Mouse (Mus musculus): Measurements from ENCODE around the gene Myo3b.
"Not testable (repeated sequence)": the region's sequence is repeated elsewhere in the genome, so short reads cannot be mapped to it uniquely, and the experiment has no call there.

The Myo3b gene

DNA sequence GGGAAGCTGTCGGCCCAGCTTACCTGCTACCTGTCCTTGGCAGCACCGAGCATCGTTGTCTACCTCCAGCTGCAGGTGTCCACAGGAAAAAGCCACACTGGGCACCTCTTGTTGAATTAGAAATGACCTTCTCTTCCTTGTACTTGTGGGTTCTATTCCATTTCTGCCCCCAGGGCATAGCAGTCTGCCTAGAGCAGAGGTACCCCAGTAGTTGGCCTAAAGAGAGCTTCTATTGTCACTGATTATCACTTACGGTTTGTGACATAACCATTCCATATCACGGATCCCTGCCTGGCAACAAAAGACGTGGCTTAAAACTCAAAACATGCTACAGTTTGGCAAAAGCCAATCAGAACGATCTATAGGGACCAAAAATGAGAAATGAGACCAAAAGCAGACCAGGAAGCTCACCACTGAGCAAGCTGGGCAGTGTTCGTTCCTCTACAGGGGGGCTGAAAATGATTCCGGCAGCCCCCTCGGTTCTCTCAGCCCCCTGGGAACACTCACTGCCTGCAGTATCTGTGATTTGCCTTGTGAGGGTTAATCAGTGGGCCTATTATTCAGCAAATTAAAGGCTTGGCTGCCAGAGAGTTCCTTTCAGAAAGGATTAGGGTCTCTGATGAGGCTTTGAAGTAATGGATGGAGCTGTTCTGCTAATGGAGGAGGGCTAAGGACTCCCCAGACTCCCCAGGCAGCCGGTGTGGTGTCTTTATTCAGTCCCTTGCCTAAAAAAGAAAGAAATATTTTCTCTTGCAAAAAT lies 163.1 kb downstream of the Myo3b start:
- DNase-seq (ENCODE audit: low spot score) = no peak

DNA sequence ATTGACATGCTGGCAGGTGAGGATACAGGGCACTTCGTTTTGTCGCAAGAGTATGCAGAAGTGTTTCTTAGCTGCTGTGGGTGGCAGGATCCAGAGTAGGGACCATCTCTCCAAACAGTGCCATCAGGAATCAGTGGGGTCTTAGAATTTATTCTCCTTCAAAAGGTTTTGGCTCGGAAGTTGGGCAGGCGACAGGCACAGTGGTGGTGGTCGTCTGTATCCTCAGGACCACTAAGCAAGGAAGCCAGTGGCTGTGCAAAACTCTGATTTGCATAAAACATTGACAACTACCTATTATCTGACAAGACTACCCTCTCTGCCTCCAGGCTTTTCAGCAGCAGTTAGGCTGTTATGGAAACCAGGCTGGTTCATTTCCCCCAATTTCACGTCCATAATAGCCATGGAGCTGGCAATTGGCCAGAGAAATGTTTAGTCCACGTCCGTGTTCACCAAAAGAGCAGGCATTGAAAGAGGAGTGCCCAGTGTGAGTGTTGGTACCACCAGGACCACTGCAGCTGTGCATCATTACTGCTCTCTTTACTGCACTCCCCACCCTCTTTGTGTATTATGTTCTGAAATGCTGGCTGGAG lies 163.7 kb downstream of the Myo3b start:
- no peak for DNase-seq (ENCODE audit: low spot score)

DNA sequence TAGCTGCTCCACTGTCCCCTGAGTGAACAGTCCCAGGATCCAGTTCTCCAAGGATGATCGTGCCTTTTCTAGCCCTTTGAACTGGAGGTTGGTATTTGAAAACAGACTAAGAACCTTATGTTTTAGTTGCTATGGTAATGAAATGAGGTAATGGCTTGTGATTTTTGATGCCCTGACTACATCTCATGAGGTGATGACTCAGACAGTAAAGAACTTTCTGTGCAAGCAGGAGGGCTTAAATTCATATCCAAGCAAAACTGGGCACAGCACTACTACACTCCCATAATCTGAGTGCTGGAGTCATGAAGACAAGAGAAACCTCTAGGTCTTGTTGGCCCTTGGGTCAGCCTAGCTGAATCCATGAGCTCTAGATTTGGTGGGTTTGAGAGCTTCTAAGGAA lies 169.5 kb downstream of the Myo3b start:
- no peak for DNase-seq (ENCODE audit: low spot score)

DNA sequence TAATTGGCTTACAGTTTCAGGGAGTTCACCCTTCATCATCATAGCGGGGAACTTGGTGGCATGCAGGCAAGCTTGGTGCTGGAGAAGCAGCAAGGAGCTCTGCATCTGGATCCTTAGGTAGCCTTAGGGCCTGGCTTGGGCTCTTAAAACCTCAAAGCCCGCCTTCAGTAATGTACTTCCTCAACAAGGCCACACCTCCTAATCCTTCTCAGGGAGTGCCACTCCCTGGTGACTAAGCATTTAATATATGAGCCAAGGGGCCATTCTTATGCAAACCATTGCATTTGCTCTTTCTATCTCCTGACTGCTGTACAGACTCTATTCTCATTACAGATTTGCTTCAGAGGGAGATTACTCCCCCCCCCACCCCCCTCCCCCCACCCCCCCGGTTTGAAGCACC lies 170.9 kb downstream of the Myo3b start:
- no peak for DNase-seq (ENCODE audit: low spot score)

DNA sequence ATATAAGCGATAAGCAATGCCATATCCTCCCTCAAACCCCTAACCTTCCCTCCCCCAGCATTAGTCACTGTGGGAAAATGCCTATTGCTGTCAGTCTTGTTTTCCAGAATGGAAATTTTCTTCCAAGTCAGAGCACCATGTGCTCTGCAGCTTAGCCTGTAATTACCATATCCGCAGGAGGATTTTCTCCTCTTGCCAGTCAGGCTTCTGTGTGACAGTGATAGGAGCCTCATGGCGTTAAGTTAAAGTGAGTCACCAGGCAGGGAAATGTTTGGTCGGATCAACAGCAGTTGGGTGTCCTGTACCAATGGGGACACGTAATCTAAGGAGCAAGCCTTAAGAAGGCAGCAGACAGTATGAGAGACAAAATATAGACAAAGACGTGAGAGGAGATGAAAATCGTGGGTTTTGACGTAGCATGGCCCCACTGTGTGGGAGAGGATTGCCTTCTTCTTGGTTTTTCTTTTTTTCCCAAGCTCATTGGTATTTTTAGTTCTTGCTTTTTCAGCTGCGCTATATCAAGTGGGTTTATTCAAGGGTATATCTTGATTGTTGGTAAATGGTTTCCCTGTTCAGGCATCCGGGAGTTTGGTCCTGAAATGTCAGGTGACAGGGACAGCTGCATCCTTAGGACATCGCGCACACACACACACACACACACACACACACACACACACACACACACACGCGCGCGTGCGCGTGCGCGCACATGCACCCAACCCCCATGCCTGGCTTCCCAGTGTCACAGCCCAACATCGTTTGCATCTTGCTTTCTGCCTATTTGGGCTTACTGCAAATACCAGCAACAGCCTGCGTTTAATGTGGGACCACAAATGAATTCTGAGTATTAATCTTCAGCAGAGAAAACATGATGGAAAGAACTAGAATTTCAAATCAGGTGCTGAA lies 171.8 kb downstream of the Myo3b start:
- no peak for DNase-seq (ENCODE audit: low spot score)

DNA sequence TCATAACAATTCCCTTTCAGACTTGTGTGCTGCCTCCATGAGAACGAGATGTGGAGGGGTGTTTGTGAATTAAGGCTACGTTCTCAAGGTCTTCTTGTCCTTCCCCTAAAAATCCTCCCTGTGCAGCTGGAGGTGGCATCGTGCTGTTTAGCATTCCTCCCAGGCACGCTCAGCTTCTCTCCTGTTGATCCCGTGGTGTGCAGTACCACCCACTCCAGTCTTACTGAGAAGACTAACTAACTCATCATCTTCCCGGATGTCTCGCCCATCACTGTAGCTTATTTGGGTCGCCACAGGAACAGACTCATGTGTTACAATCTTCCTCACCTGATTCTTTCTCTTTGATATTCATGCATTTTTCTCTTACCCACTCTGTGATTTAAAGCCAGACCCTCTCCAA lies 175.5 kb downstream of the Myo3b start:
- no peak for DNase-seq (ENCODE audit: low spot score)

DNA sequence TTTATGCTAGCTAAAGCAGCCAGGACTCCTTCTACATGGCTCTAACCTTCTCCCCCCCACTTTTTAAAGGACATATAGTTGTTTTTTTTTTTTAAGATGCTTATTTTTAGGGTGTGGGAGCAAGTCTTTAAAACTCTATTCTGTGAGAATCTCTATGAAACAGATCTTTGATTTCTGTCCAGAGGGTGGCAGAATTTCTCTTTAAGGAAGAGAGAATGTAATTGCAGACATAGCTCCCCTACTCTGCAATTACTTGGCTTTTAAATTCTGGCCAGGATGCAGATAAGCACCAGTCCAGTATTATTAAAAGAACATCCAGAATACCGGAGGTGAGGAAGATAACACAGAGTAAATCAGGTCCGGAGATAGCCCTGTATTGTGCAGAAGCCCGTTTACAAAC lies 178.9 kb downstream of the Myo3b start:
- DNase-seq (ENCODE audit: low spot score) = no peak

DNA sequence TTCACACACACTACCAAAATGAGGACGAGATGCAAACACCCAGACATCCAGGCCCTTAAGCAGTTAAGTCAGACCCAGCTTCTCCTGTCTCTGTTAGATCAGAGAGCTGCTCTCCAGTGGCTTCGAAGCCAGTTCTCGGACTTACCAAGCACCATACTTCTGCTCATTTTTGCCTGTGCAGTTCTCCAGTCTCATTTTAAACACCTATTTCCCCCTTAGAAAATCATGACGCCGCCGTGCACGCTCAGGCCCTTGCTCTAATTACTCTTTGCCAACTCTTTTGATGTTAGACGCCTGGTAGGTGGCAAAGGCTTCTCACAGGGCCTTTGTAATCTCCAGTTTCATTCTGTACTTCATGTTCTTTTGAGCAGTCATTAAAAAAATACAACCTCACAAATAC lies 179.5 kb downstream of the Myo3b start:
- DNase-seq (ENCODE audit: low spot score) = no peak

DNA sequence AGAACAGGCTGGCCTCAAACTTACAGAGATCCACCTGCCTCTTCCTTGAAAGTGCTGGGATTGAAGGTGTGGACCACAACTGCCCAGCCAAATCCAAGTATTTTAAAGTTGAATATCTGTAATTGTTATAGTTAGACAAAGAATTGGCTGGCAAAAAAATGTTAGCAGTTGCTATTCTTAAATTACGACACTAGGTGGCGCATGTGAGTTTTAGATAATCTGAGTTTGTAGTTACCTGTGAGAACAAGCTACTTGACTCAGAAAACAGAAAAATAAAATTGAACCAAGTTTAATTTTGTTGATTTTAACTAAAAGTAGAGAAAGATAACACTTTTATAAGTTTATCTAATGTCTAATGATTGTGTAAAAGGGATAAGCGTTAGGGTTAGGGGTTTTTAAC lies 187.8 kb downstream of the Myo3b start:
- DNase-seq (ENCODE audit: low spot score) = no peak

DNA sequence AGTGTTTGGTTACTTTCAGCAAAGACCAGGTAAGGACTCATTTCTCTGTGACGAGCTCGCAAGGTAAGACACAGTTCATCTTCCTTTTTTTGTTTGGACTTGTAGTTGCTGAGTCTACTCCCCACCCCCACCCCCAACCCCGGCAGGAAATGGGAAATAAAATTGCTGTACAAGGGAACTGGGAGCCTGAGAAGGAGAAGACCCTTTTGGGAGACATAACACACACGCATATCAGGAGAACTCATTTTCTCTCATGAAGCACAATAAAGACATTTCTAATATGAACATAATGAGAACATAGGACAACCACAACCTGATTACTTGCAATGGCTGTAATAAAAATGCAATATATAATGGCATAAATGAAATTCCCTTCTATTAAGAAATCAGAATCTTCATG lies 195.5 kb downstream of the Myo3b start:
- DNase-seq (ENCODE audit: low spot score) = not testable (repeated sequence)

DNA sequence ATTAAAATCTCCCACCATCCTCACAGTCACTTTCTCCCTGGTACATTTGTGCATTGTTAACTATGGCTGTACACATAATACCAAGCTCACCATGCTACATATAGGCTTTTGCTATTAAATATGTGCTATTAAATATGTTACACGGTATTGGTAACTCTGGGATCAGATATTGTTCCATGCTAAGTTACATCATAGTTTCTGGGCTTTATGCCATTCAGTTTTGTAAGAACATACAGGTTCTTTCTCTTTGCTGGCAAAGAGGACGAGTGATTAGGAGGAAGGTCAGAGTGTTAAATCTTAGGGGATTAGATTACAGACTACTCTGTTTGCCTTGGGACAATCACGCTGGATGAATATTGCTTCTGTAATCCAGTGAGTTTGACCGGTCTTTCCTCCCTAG lies 207.1 kb downstream of the Myo3b start:
- DNase-seq (ENCODE audit: low spot score) = no peak

DNA sequence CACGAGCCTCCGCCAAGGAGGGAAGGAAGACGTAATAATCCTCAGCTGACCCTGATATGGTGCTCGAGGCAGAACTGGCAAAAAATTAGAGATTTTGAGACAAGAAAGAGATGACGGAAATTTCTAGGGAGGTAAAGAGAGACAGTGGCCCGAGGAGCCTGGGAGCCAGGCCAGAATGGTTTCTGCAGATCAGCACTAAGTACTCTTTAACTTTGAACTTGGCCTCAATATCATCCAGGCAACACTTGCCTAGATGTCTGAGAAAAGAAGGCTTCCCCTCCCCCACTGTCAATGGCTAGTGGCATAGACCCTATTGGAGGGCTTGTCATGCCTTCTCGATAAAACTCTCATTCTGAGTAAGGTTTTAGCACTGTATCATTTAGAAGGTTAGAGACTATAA lies 209.7 kb downstream of the Myo3b start:
- no peak for DNase-seq (ENCODE audit: low spot score)

DNA sequence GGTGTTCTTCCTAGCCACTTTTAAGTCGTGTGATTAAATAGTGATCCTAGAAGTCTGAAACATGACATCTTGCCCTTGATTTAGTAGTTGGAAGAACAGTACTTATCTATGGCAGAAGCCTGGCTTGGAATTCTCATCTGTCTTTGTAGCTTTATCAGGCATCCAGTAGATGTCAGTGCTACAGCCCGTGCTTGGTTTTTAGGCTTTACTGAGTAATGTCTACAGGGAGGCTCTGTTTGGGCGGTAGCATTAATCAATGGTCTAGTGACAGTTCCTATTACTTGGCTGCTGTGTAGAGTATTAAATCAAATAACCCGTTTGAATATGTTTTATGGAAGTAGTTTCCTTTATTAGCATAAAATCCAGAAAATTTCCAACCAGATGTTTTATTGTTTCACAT lies 210.9 kb downstream of the Myo3b start:
- DNase-seq (ENCODE audit: low spot score) = no peak

DNA sequence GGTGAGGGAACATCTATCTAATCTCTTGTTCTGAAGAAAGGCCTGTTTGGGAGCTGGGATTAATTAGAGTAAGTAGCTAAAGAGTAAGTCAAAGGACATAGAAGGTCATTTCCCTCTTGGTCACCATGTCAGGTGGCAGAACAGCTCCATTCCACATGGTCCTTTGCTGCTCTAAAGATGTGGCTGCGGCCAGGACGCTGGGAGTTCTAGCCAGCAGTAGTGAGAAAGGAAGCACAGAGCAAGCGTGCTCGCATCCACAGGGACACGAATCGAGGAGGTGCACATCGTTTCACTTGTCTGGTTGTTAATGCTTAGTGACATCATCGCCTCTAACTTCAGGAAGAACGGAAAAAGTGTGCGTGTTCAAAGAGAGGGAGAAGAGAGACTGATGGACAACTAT lies 212.3 kb downstream of the Myo3b start:
- DNase-seq (ENCODE audit: low spot score) = no peak

DNA sequence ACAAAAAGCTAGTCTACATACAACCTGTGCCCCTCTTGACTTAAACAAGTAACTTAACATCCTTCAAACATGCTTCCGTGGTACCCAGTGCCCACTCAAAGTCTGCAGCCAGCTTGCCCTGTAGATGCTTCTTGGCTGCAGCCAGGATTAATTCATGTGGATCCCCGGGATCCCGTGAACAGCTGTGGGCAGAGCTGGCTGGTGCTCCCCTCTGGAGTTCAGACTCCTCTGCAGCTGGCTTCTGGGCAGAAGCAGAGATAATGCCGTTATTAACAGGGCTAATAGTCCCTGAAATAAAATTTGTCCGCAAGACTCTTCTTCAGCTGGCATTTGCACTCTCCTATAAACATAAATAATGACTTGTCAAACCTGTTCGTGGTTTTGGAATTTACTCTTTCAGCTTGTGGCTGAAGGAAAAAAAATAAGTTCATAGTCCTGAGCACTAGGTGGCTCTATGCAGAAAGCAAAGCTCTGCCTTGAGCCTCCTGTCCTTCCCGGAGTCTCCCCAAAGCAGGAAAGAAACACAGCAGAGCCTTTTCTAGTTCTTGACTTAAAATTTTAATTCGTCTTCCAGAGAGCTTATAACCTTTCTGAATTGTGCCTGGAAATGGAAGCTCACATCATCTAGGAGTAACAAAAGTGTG lies 220.6 kb downstream of the Myo3b start:
- DNase-seq (ENCODE audit: low spot score) = no peak

DNA sequence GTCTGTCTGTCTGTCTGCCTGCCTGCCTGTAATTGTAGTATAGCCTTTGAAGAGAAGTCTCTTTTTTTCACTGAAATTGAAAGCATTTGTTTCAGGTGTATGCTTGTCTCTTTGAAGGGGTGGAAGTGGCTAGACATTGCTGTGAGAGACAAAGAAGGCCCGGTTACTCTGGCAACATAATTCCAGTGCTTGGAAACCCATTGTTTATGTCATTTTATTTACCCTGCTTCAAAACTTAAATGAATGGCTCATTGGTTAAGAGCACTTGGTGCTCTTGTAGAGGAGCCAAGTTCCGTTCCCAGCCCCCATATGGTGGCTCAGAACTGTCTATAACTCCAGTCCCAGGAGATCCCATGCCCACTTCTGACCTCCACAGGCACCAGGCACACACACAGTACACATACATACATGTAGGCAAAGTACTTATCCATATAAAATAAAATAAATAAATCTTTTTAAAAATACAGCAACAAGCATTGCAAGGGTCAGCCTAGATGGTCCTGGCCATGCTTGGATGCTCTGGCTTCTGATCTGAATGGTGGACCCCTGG lies 221.8 kb downstream of the Myo3b start:
- no peak for DNase-seq (ENCODE audit: low spot score)

DNA sequence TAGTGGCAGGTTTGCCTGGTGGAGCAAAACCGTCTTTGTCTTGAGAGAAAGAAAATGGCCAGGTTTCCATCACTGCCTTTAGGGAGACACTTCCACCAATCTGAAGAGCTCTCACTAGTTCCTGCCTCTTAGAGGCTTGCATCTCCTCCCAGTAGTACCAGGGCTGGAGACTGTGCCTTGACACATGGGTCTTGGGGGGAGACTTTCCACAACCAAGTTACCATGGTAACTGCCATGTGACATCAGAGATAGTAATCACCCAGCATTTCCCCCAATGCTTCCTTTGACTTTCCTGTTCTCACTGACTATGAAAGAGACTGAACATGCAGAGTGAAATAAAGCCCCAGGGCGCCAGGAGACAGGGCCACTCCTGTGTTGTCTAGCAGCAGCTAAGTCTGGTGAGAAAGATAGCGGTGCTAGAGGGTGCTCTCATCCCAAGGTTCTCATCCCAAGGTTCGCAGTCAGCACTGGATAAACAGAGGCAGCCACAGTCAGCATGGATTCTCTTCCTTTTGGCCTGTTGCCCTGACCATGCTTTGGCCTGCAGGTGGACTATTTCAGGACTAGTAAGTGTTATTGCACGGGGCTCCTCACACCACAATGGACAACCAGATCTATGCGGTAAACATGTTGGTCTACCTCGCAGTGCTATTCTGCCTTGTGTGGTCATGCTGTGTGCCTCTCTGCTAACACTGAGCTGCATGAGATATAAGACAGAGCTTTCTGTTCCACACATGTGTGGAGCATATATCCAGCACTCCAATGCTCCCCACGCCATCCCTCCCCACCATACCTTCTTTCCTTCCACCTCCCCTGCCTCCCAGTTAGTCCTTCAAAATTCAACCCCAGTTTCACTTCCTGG lies 223.0 kb downstream of the Myo3b start:
- DNase-seq (ENCODE audit: low spot score) = no peak

DNA sequence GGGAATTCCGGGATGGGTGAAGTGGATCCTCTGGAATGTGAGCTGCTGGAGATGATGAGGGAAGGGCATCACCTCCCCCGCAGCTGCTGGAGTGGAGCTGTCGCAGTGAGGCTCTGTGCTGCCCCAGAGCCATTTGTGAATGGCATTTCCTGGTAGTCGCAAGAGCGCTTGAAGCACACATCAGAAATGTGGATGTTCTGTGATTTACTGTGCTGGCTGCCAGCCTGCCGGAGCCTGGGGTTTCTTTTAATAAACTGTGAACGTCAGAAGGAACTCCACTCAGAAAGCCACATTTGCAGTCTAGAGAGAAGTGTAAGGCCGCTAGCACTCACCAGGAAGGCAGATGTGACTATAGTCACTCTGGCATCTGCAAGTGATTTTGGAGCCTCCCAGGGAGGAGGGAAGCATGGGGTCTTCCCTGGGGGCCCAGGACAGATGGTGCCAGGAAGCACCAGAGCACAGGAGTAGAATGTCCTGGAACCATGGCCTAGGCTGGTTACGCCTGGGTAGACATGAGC lies 223.7 kb downstream of the Myo3b start:
- no peak for DNase-seq (ENCODE audit: low spot score)

DNA sequence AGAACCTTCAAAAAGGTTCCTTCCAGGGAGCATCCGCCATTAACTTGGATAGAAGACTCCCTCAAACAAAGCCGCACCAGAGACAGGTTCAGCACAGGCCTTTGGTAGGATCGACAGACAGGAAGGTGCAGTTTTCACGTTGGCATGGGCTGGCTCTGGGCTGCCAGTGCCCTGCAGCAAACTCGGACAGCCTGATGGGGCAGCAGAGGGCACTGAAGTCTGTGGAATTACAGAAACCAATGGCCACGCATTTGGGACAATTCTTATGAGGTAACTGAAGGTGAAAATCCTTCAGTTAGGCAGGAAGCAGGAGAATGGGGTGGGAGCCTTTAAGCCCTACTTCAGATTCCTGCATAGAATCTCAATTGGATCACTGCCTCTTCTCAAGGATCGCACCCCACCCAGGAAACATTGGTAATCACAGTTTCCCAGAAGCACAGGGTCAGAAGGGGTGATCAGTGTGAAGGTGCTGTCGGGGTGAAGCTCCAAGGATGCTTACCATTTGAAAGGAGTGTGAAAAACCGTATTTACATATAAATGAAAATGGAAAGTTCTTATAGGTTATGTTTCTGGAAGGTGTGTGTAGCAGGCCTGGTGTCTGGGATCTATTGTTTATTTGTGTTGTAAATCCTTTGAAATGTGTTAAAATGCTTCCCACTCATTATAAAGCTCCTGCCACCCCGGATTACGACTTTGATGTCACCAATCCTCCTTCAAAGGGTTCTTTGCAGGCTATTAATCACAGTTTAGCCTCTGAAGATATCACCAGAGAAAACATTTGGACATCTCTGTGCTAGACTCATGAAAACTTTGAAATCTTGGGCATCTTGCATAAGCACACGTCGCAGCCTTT lies 239.7 kb downstream of the Myo3b start:
- DNase-seq (ENCODE audit: low spot score) = no peak

DNA sequence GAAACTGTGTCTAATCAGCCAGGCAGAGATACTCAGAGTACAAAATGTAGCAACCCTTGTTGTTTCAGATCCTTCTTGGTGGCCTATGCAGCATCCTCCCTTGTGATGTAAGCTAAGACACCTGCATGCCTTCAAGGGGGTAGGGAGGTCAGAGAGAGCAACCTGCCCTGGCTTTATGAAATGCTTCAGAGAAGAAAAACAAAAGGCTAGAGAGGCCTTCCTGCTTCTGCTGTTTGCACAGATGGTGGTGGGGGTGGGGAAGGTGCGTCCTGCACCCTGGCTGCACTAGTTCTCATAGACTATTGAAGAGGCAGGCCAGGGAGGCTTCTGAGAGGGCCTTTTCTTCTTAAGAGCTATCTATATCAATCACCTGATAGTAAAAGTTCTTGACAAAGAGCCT lies 245.2 kb downstream of the Myo3b start:
- DNase-seq (ENCODE audit: low spot score) = no peak

Data from ovary, postnatal 14 days (tissue).